Mouse (Mus musculus): ENCODE results near the gene Stard13.

- TF ChIP-seq CTCF (IDR thresholded peaks at IDR 0.05; ENCODE audit: borderline replicate concordance, control insufficient read depth, extremely low read depth, insufficient read depth, low read length, poor library complexity) (no peak), POLR2A (IDR thresholded peaks at IDR 0.05; ENCODE audit: control insufficient read depth, extremely low read depth, insufficient read depth, low read length, poor library complexity) (no peak)
These were observed 107.5 kb downstream of the Stard13 start for GRCm38 (mm10) chr5:151125985-151126607.

All from thymus, adult 2 months (tissue).